Comparison of ENCODE assay signal across 10 mouse cellular contexts in the genomic region with DNA sequence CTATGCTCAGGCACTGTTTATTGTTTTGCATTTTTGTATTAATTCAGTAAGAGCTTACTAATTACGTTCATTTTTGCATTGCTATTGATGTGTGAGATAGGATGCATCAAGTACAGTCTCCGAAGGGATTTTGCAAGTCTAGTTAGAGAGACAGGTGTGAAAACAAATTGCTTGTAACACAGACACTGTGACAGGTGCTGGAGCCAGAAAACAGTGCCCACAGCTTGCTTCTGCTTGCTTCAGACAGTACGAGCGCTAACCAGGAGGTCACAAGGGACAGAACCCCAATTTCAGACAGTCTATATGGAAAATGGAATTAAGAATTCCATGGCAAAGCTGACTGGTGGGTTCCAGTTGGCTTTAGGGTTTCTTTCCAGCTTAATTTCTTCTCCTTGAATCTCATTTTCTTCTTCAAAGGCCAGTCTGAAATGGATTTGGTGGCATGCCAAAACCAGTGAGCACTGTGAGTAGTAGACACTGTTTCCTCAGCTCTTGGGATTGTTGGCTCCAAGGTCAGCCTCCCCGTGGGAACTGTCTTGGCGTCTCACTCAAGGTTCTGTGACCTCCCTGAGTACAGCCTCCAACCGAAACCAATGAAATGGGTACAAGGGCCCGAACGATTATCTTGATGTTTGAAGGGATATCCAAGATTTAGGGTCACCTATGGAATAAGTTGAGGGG. TPM values are rescaled to one million over a fixed set of nuclear protein-coding genes. Genes with fewer than 3 reads are reported as not detected.
A peak's percentile ranks its signal among the peaks of the same experiment; 100 is the strongest.
DNase-seq lines count a peak whose midpoint lies in the region.
"Had no signal": no experiment of that assay in that cellular context is flagged by ENCODE, and none has a peak within 500 bp of the region (broad histone marks: within the 10 kb centered on the region; RNA-seq: fewer than 3 reads in every experiment).

No protein-coding gene starts in this region.

- 81% methylated on average over 9 of the region's 9 CpGs for WGBS in embryonic facial prominence, embryonic 10.5 days

- H3K9me3 ChIP-seq in embryonic facial prominence, embryonic 10.5 days: no peaks in the 10 kb centered on the region
- H3K9me3 ChIP-seq: heart, embryonic 15.5 days had no signal

- DNase-seq in cerebellum, postnatal 14 days: peak; percentile 53 to 55
- DNase-seq in cerebellum, postnatal 4 days (ENCODE audit: low spot score in 2 of 2): no peak
- DNase-seq in kidney, adult 9 months: peak; percentile 40
- DNase-seq in kidney, adult 18-20 months: no peak
- peak; percentile 19 to 28 for DNase-seq in right cerebral cortex, adult 2 months (ENCODE audit: low spot score in 2 of 2)
- no peak for DNase-seq in right cerebral cortex, postnatal 25 days
- DNase-seq in spleen, postnatal 10 days (ENCODE audit: low spot score in 2 of 2): no peak
- DNase-seq in embryonic facial prominence, embryonic 10.5 days (ENCODE audit: low spot score): no peak
- DNase-seq: cerebellum, adult 8-10 months had no signal

- H3K27ac ChIP-seq in embryonic facial prominence, embryonic 10.5 days (replicated peaks): no peak overlapping the region
- H3K27ac ChIP-seq: heart, embryonic 15.5 days had no signal

- peaks cover 13% of the 10 kb centered on the region for H3K4me1 ChIP-seq in embryonic facial prominence, embryonic 10.5 days

- H3K36me3 ChIP-seq in embryonic facial prominence, embryonic 10.5 days (replicated peaks): no peaks in the 10 kb centered on the region
- H3K36me3 ChIP-seq: heart, embryonic 15.5 days had no signal

- no peak overlapping the region for H3K4me3 ChIP-seq in embryonic facial prominence, embryonic 10.5 days
- H3K4me3 ChIP-seq: heart, embryonic 15.5 days had no signal

- H3K27me3 ChIP-seq in embryonic facial prominence, embryonic 10.5 days (replicated peaks; ENCODE audit: low read depth, poor library complexity, severe bottlenecking): no peaks in the 10 kb centered on the region
- H3K27me3 ChIP-seq: heart, embryonic 15.5 days had no signal

RNA-seq across cellular contexts. Expression of a gene that starts 11.9 kb away (rescaled TPM):
- 12.7 and 15.0 TPM in 2 replicates for polyA plus RNA-seq in embryonic facial prominence, embryonic 10.5 days (2016; fragmentation: Nextera tagmentation; extraction: Ambion mirVana)

Comparison
In these comparisons a context has a peak if more than half of its experiments do, and no peak if none do; other contexts are left out.
1. DNase-seq: peak in cerebellum, postnatal 14 days (2 of 2), kidney, adult 9 months (single experiment) and right cerebral cortex, adult 2 months (2 of 2); none in cerebellum, postnatal 4 days (0 of 2), kidney, adult 18-20 months (single experiment), right cerebral cortex, postnatal 25 days (single experiment), spleen, postnatal 10 days (0 of 2) and embryonic facial prominence, embryonic 10.5 days (single experiment).